Mouse (Mus musculus) myocyte (in vitro differentiated cells): ENCODE data around the gene Olfr551.

Experiments used
- E2F4 ChIP-seq: IDR thresholded peaks from one replicate; pipeline ENCODE4 v1.6.1; 2011; ENCODE audit warnings: mild to moderate bottlenecking, control low read depth, moderate library complexity; ENCODE audit not compliant: insufficient read depth
- MAX ChIP-seq: IDR thresholded peaks from one replicate; pipeline ENCODE4 v1.6.1; 2011; ENCODE audit warnings: low read depth, mild to moderate bottlenecking, control low read depth
- MYOD1 ChIP-seq, 3 experiments: IDR thresholded peaks; one replicate each; pipeline ENCODE4 v1.6.1; 2011; ENCODE audit warnings: control low read depth in 2 of 3, low read depth in 2 of 3, mild to moderate bottlenecking in 2 of 3, moderate library complexity in 1 of 3; ENCODE audit not compliant: insufficient read length in 2 of 3, control insufficient read depth in 1 of 3
- MYOG ChIP-seq, 3 experiments: IDR thresholded peaks; one replicate each; pipeline ENCODE4 v1.6.1; 2011; ENCODE audit warnings: control low read depth in 2 of 3, low read depth in 2 of 3, mild to moderate bottlenecking in 2 of 3; ENCODE audit not compliant: insufficient read length in 2 of 3, control insufficient read depth in 1 of 3, insufficient read depth in 1 of 3
- POLR2A ChIP-seq: IDR thresholded peaks from one replicate; pipeline ENCODE4 v1.6.1; 2011; ENCODE audit warnings: low read depth, mild to moderate bottlenecking, control low read depth, moderate library complexity; ENCODE audit not compliant: insufficient read length
- POLR2AphosphoS2 ChIP-seq: IDR thresholded peaks from one replicate; pipeline ENCODE4 v1.6.1; 2011; ENCODE audit warnings: low read depth, control low read depth; ENCODE audit not compliant: insufficient read length
- REST ChIP-seq: IDR thresholded peaks from one replicate; pipeline ENCODE4 v1.6.1; 2011; ENCODE audit warnings: mild to moderate bottlenecking, control low read depth, moderate library complexity; ENCODE audit not compliant: insufficient read depth, insufficient read length
- SRF ChIP-seq: IDR thresholded peaks from one replicate; pipeline ENCODE4 v1.6.1; 2011; ENCODE audit warnings: low read depth; ENCODE audit not compliant: control insufficient read depth, insufficient read length
- TCF12 ChIP-seq: IDR thresholded peaks from one replicate; pipeline ENCODE4 v1.6.1; 2011; ENCODE audit warnings: mild to moderate bottlenecking, control low read depth; ENCODE audit not compliant: poor library complexity, insufficient read depth, severe bottlenecking
- TCF3 ChIP-seq: IDR thresholded peaks from one replicate; pipeline ENCODE4 v1.6.1; 2011; ENCODE audit warnings: low read depth, control low read depth; ENCODE audit not compliant: insufficient read length
- USF1 ChIP-seq: IDR thresholded peaks from one replicate; pipeline ENCODE4 v1.6.1; 2011; ENCODE audit warnings: low read depth, mild to moderate bottlenecking, control low read depth, moderate library complexity

DNA sequence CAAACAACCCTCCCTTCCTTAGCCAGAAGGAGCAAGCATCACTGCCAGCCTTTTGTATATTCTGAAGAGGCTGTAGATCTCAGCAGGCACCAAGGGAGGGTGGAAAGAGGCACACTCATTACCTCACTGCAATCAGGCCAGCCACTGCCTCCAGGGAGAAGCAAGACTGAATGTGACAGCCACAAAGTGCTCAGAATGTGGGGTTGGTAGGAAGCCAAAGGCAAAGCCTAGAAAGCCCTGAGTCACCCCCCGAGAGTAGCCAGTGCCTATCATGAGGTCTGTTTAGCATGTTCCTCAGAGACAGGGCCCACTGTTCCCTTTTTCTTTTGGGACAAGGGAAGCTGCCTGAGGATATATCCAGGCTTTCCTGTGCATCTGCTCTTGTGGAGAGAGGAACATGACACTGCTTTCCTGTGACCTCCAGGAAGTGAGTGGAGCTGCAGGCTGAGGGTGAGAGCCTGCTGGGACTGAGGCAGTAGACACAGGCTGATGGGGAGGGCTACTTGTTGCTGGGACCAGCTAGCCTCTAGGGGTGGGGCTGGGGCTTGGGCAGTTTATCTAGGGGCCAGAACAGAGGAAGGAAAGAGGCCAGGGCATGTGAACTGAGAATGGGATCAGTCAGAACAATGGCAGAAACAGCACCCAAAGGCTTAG lies 5.8 kb upstream of the Olfr551 start, which contains the start of gene Olfr552:
- TF ChIP-seq POLR2AphosphoS2 = no peak
- no peak for TF ChIP-seq POLR2A
- no peak for TF ChIP-seq MYOG (IDR thresholded peaks at IDR 0.05; ENCODE audit: control insufficient read depth in 1 of 3, insufficient read depth in 1 of 3, insufficient read length in 2 of 3, low read depth in 2 of 3)
- no peak for TF ChIP-seq USF1
- TF ChIP-seq MYOD1 (IDR thresholded peaks at IDR 0.05; ENCODE audit: control insufficient read depth in 1 of 3, insufficient read length in 2 of 3, low read depth in 2 of 3) = no peak
- no peak for TF ChIP-seq REST
- TF ChIP-seq MAX = no peak
- no peak for TF ChIP-seq E2F4
- no peak for TF ChIP-seq TCF12
- TF ChIP-seq TCF3 = no peak
- no peak for TF ChIP-seq SRF
